Mouse (Mus musculus): ENCODE measurements around the gene Mlxipl.
A peak's percentile ranks its signal among the peaks of the same experiment; 100 is the strongest.

- no peak for TF ChIP-seq CTCF (IDR thresholded peaks at IDR 0.05; ENCODE audit: insufficient read depth, low read length)
- peak; percentile 84; the same call in 1 of the 2 replicates for TF ChIP-seq POLR2A (IDR thresholded peaks at IDR 0.05; ENCODE audit: borderline replicate concordance, extremely low read depth, low read depth, low read length)
Measured at GRCm38 (mm10) chr5:135149053-135149819, 59.5 kb downstream of the Mlxipl start, which contains the start of gene Tbl2.
